Mouse (Mus musculus) liver, adult (tissue): ENCODE results near the gene Cldn15.

Experiments
- GATA4 ChIP-seq: IDR thresholded peaks from 2 replicates; pipeline ENCODE4 v1.6.1; 2014; ENCODE audit warnings: mild to moderate bottlenecking, low read length; ENCODE audit not compliant: insufficient replicate concordance

Cldn15 gene

DNA sequence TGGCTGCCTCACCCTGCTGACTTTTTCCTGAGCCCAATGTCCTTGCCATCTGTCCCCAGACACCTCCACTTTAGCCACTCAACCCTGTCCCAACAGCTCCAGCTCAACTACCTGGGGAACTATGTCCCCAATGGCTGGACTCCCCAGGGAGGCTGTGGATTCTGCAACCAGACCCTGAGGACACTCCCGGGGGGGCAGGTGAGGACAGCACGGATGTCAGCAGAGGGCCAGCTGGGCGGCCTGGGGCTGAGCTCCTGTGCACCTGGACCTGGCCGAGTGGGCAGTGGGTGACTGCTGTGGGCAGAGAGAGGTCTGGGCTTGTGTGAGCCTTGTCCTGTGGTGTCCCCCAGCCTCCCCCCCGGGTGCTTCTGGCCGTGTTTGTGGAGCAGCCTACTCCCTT is 23.4 kb downstream of the Cldn15 start:
- no peak for TF ChIP-seq GATA4

- no peak for TF ChIP-seq GATA4
Observed at GRCm38 (mm10) chr5:136999449-136999848, 33.0 kb downstream of the Cldn15 start.

DNA sequence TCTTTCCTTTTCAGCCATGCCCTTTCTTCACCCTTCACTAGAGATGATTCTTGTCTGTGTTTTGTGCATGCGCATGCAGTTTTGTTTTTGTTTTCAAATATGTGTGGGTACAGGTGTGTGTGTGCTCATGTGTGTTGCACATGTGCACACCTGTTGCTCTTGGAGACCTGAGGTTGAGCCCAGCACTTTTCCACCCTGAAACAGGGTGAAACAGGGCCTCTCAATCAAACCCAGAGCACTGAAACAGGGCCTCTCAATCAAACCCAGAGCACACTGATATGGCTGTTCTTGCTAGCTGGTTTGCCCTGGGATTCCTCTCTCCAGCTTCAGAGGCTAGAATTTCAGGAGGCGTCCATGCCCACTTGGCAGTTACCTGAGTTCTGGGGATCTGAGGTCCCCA is 34.2 kb downstream of the Cldn15 start:
- no peak for TF ChIP-seq GATA4

DNA sequence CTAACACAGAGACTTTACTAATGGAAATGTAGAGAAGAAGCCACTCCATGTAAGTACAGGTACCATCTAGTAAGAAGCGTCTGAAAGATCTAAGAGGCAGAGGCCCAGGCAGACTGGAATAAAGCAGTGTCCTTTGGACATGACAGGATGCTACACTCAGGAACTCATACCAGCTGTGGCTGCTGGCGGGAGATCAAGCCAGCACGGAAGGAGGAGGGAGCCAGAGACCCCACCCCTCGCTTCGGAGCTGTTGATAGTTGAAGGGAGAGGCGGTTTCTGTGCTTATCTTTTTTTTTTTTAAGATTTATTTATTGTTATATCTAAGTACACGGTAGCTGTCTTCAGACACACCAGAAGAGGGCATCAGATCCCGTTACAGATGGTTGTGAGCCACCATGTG is 40.9 kb downstream of the Cldn15 start:
- no peak for TF ChIP-seq GATA4

GRCm38 (mm10) chr5:137009988-137010387 is 43.6 kb downstream of the Cldn15 start:
- no peak for TF ChIP-seq GATA4

DNA sequence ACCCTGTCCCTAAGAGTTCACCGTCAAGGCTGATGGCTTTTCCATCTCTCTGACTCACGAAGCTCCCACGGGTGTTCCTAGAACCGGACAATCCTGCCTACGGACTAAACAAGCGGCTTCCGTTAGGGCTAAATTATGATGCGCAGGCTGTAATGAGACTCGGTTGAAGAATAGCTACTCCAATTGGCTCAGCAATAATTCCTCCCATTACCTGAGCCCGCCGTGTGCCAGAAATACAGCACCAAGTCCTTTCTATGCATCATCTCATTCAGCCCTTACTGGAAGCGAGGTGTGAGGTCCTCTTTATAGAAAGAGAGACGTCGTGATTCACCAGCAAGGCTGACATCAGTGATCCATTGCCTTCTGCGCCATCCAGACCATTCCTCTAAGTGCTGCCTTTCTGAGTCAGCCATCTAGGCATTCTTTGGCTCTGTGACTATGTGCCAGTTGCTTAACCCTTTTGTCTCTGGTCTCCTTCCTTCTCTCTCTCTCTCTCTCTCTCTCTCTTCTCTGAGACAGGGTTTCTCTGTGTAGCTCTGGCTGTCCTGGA is 46.1 kb downstream of the Cldn15 start:
- TF ChIP-seq GATA4, result no peak

- no peak for TF ChIP-seq GATA4
Observed at GRCm38 (mm10) chr5:137015913-137016312, 49.5 kb downstream of the Cldn15 start.

DNA sequence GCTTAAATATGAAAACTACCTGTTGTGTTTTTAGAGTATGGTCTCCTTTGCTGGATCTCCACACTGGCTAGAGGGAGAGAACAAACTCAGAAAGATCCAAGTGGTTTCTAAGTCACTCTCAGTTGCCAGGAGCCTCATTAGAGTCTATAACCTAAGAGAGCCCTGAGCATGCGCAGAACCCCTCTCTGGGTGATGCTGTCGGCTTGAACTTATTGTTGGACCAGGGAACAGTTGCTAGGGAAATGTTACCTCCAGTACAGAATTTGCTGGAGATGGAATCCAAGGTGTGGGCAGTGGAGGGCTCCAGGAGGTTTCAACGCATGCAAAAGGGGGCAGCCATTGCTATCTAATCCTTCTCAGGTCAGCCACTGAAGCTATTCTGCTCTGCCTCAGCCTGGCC is 57.9 kb downstream of the Cldn15 start:
- no peak for TF ChIP-seq GATA4

GRCm38 (mm10) chr5:137025132-137025531 is 58.7 kb downstream of the Cldn15 start:
- TF ChIP-seq GATA4, result no peak
